In the genomic region with DNA sequence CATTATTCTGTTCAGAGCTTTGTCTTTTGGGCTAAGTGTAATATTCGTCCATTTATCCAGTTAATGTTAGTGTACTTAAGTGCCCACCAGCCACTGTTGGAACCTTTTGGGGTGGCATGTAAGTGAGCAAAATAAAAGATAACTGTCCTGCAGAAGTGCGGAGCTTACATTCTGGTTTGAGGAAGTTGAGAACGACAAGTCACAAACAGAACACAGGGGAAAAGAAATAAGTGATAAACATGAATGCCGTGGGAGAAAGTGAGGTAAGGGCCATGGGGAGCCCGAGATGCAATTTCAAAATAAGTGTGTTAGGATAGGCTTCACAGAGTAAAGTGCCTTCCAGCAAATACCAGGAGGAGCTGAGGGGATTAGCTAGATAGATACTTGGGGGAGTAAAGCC, we compare ENCODE assay signal across 8 mouse cellular contexts. TPM values are rescaled to one million over a fixed set of nuclear protein-coding genes. Genes with fewer than 3 reads are reported as not detected.
DNase-seq lines count a peak whose midpoint lies in the region; ATAC-seq lines count a peak whose summit lies in the region.

No protein-coding gene starts in this region.

- no peak overlapping the region for H3K27ac ChIP-seq in lung, embryonic 16.5 days (ENCODE audit: low read length)
- H3K27ac ChIP-seq in forebrain, embryonic 14.5 days (ENCODE audit: low read depth, low read length), result no peak overlapping the region
- H3K27ac ChIP-seq in liver, embryonic 12.5 days, result no peak overlapping the region
- H3K27ac ChIP-seq in stomach, embryonic 15.5 days, result no peak overlapping the region

- 47% methylated on average over 5 of the region's 5 CpGs for WGBS in lung, embryonic 16.5 days
- WGBS in forebrain, embryonic 14.5 days, result 64% methylated on average over 5 of the region's 5 CpGs
- WGBS in liver, embryonic 12.5 days (ENCODE audit: insufficient replicate concordance), result 23% methylated on average over 5 of the region's 5 CpGs
- WGBS in stomach, embryonic 15.5 days, result 54% methylated on average over 5 of the region's 5 CpGs

- H3K36me3 ChIP-seq in lung, embryonic 16.5 days (ENCODE audit: control insufficient read depth, insufficient read depth, low read length), result peaks cover 18% of the 10 kb centered on the region
- peaks cover 25% of the 10 kb centered on the region for H3K36me3 ChIP-seq in forebrain, embryonic 14.5 days (ENCODE audit: control insufficient read depth, insufficient read depth, low read length)
- peaks cover 39% of the 10 kb centered on the region for H3K36me3 ChIP-seq in liver, embryonic 12.5 days
- H3K36me3 ChIP-seq in stomach, embryonic 15.5 days, result 0 out of 2 replicates have a peak, but pooled peaks cover 14% of the 10 kb centered on the region

- DNase-seq in lung, postnatal 25 days (ENCODE audit: low spot score), result no peak
- no peak for DNase-seq in forebrain, embryonic 14.5 days (ENCODE audit: low spot score)
- no peak for DNase-seq in right cerebral cortex, postnatal 10 days (ENCODE audit: low spot score in 2 of 2)
- no peak for DNase-seq in right cerebral cortex, postnatal 36 days (ENCODE audit: low spot score in 2 of 2)
- no peak for DNase-seq in lung, postnatal 10 days

- H3K9me3 ChIP-seq in lung, embryonic 16.5 days (ENCODE audit: control insufficient read depth, low read length), result no peaks in the 10 kb centered on the region
- H3K9me3 ChIP-seq in forebrain, embryonic 14.5 days (replicated peaks; ENCODE audit: control insufficient read depth, low read length), result no peaks in the 10 kb centered on the region
- H3K9me3 ChIP-seq in liver, embryonic 12.5 days (replicated peaks), result no peaks in the 10 kb centered on the region
- H3K9me3 ChIP-seq in stomach, embryonic 15.5 days, result no peaks in the 10 kb centered on the region

- peak overlapping the region; percentile 66; the same call in 1 of the 2 replicates for H3K9ac ChIP-seq in lung, embryonic 16.5 days (ENCODE audit: low read length)
- H3K9ac ChIP-seq in forebrain, embryonic 14.5 days (ENCODE audit: low read length), result peak overlapping the region; percentile 58; the same call in 1 of the 2 replicates
- H3K9ac ChIP-seq in liver, embryonic 12.5 days, result peak overlapping the region; percentile 65
- H3K9ac ChIP-seq in stomach, embryonic 15.5 days, result no peak overlapping the region; the same call in 1 of the 2 replicates

- ATAC-seq in lung, embryonic 16.5 days (ENCODE audit: low read depth), result no peak
- ATAC-seq in forebrain, embryonic 14.5 days, result no peak
- no peak for ATAC-seq in liver, embryonic 12.5 days
- ATAC-seq in stomach, embryonic 15.5 days (ENCODE audit: insufficient read depth, low FRiP score, low read depth), result no peak

- H3K4me1 ChIP-seq in lung, embryonic 16.5 days (replicated peaks; ENCODE audit: control insufficient read depth, insufficient read depth, low read length), result peaks cover 7% of the 10 kb centered on the region
- H3K4me1 ChIP-seq in forebrain, embryonic 14.5 days (ENCODE audit: control insufficient read depth, insufficient read depth, low read length), result peaks cover 10% of the 10 kb centered on the region
- peaks cover 15% of the 10 kb centered on the region for H3K4me1 ChIP-seq in liver, embryonic 12.5 days
- H3K4me1 ChIP-seq in stomach, embryonic 15.5 days, result peaks cover 11% of the 10 kb centered on the region

- H3K4me3 ChIP-seq in lung, embryonic 16.5 days (ENCODE audit: low read length), result peak overlapping the region; percentile 73
- H3K4me3 ChIP-seq in forebrain, embryonic 14.5 days (ENCODE audit: low read depth, low read length), result peak overlapping the region; percentile 52
- peak overlapping the region; percentile 72 for H3K4me3 ChIP-seq in liver, embryonic 12.5 days
- peak overlapping the region; percentile 78 for H3K4me3 ChIP-seq in stomach, embryonic 15.5 days (replicated peaks)

- H3K4me2 ChIP-seq in lung, embryonic 16.5 days (ENCODE audit: low read depth, low read length), result peak overlapping the region; percentile 86
- H3K4me2 ChIP-seq in forebrain, embryonic 14.5 days (ENCODE audit: low read length), result peak overlapping the region; percentile 88
- H3K4me2 ChIP-seq in liver, embryonic 12.5 days, result peak overlapping the region; percentile 85
- peak overlapping the region; percentile 77 for H3K4me2 ChIP-seq in stomach, embryonic 15.5 days

- H3K27me3 ChIP-seq in lung, embryonic 16.5 days (ENCODE audit: control insufficient read depth, insufficient read depth, low read depth, low read length), result no peaks in the 10 kb centered on the region
- H3K27me3 ChIP-seq in forebrain, embryonic 14.5 days (replicated peaks; ENCODE audit: control insufficient read depth, insufficient read depth, low read length), result no peaks in the 10 kb centered on the region
- peaks cover 3% of the 10 kb centered on the region; the same call in 1 of the 2 replicates for H3K27me3 ChIP-seq in liver, embryonic 12.5 days (replicated peaks)
- no peaks in the 10 kb centered on the region for H3K27me3 ChIP-seq in stomach, embryonic 15.5 days (replicated peaks)

RNA-seq across cellular contexts. Expression of a gene that starts 3.0 kb away (rescaled TPM):
- 7.1 and 8.5 TPM in 2 replicates for polyA plus RNA-seq in lung, embryonic 16.5 days (2015; fragmentation: Nextera tagmentation; extraction: Ambion mirVana)
- polyA plus RNA-seq in forebrain, embryonic 14.5 days (2014; fragmentation: Nextera tagmentation; extraction: Ambion mirVana), result 12.9 and 14.4 TPM in 2 replicates
- 5.7 and 5.8 TPM in 2 replicates for polyA plus RNA-seq in liver, embryonic 12.5 days (2016; fragmentation: Nextera tagmentation; extraction: Ambion mirVana)
- polyA plus RNA-seq in stomach, embryonic 15.5 days (2015; fragmentation: Nextera tagmentation; extraction: Ambion mirVana), result 8.7 and 8.8 TPM in 2 replicates

RNA-seq across cellular contexts. Expression of a gene that starts 48.3 kb away (rescaled TPM):
- 0.79 and 1.1 TPM in 2 replicates for polyA plus RNA-seq in lung, embryonic 16.5 days (2015; fragmentation: Nextera tagmentation; extraction: Ambion mirVana)
- polyA plus RNA-seq in forebrain, embryonic 14.5 days (2014; fragmentation: Nextera tagmentation; extraction: Ambion mirVana), result 0.13 and 0.38 TPM in 2 replicates
- polyA plus RNA-seq in liver, embryonic 12.5 days (2016; fragmentation: Nextera tagmentation; extraction: Ambion mirVana), result 0.04 and 0.06 TPM in 2 replicates
- 0.17 and 0.32 TPM in 2 replicates for polyA plus RNA-seq in stomach, embryonic 15.5 days (2015; fragmentation: Nextera tagmentation; extraction: Ambion mirVana)

RNA-seq across cellular contexts. Expression of a gene that starts 50.5 kb away (rescaled TPM):
- 12.8 and 15.4 TPM in 2 replicates for polyA plus RNA-seq in lung, embryonic 16.5 days (2015; fragmentation: Nextera tagmentation; extraction: Ambion mirVana)
- polyA plus RNA-seq in forebrain, embryonic 14.5 days (2014; fragmentation: Nextera tagmentation; extraction: Ambion mirVana), result 93.2 and 128 TPM in 2 replicates
- polyA plus RNA-seq in liver, embryonic 12.5 days (2016; fragmentation: Nextera tagmentation; extraction: Ambion mirVana), result 0.08 TPM in 1 of 2 replicates, not detected in the other
- polyA plus RNA-seq in stomach, embryonic 15.5 days (2015; fragmentation: Nextera tagmentation; extraction: Ambion mirVana), result 0.18 and 0.32 TPM in 2 replicates

Comparison
In these comparisons a context has a peak if more than half of its experiments do, and no peak if none do; other contexts are left out.
1. RNA of a gene that starts 50.5 kb away (polyA plus RNA-seq): 93.2 to 128 TPM in forebrain, embryonic 14.5 days and 12.8 to 15.4 TPM in lung, embryonic 16.5 days; 0.18 to 0.32 TPM in stomach, embryonic 15.5 days and 0.08 TPM in liver, embryonic 12.5 days; every median in the first group is over 10 times any median in the second.
2. Peak in every context shown above with its lines, with median percentiles within 50 percentile points of each other: H3K4me2 ChIP-seq and H3K4me3 ChIP-seq.